Mouse (Mus musculus): ENCODE measurements at regions not wholly inside any gene's neighbourhood (a gene's known extent, or its start where the extent isn't known, plus 50 kb on each side); places are given as distances from the start of the nearest gene placed in this dataset.

DNA sequence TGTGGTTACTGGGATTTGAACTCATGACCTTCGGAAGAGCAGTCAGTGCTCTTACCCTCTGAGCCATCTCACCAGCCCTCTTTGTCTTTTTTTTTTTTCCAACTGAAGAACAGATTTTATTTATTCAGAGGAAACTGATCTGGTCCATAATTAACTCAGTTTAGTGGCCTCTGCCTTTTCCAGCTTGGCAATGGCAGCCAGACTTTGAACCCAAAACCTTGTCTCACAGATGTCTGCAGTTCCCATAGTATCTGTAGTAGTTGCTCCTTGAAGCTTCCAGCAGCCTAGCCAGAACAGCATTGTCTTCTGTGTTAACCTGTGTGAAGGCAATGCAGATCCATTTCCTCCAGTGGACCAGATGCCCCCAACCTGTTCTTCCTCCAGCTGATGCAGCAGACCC is 64.2 kb upstream of the Daam1 start:
- Histone ChIP-seq H3K4me3 (replicated peaks) (no peak overlapping the region), H3K36me3 (no peaks in the 10 kb centered on the region), H3K9me3 (no peaks in the 10 kb centered on the region), H3K4me2 (no peak overlapping the region), H3K9ac (replicated peaks) (no peak overlapping the region), H3K27me3 (no peaks in the 10 kb centered on the region; the same call in 1 of the 2 replicates), H3K27ac (no peak overlapping the region), H3K4me1 (replicated peaks) (peaks cover 7% of the 10 kb centered on the region)
- no peak for ATAC-seq (ENCODE audit: insufficient number of reproducible peaks, insufficient read depth, low FRiP score, low TSS enrichment, low read depth)
- 94% methylated on average over 1 of the region's 1 CpGs for WGBS

DNA sequence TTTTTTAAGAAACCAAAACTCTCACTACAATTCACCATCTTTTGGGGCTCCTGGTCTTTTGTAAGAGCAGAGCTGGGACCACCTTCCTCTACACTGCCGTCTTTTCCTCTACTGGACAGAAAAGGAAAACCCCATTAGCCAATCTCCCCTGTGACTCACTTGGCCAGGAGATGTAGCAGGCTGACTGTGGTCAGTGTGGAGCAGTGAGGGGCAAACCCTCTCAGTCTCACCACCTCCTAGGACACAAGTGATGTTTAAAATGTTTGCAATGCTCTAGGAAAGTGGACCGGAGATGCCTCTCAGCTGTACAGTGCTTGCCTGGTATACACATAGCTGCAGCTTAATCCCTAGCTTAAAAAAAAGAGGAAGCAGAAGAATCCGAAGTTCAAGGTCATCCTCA is 63.0 kb upstream of the Daam1 start:
- no peak overlapping the region for H3K27ac ChIP-seq
- no peak for ATAC-seq (ENCODE audit: insufficient number of reproducible peaks, insufficient read depth, low FRiP score, low TSS enrichment, low read depth)
- H3K36me3 ChIP-seq = no peaks in the 10 kb centered on the region
- no peaks in the 10 kb centered on the region for H3K9me3 ChIP-seq
- H3K27me3 ChIP-seq = no peaks in the 10 kb centered on the region; the same call in 1 of the 2 replicates
- 48% methylated on average over 3 of the region's 3 CpGs for WGBS
- H3K9ac ChIP-seq (replicated peaks) = no peak overlapping the region
- H3K4me1 ChIP-seq (replicated peaks) = peaks cover 7% of the 10 kb centered on the region
- no peak overlapping the region for H3K4me2 ChIP-seq
- no peak overlapping the region for H3K4me3 ChIP-seq (replicated peaks)

- no peak for ATAC-seq (ENCODE audit: insufficient number of reproducible peaks, insufficient read depth, low FRiP score, low TSS enrichment, low read depth)
- peak overlapping the region; percentile 49 for H3K4me2 ChIP-seq
- H3K27ac ChIP-seq = no peak overlapping the region
- H3K4me3 ChIP-seq (replicated peaks) = peak overlapping the region; percentile 24
- H3K4me1 ChIP-seq (replicated peaks) = peaks cover 9% of the 10 kb centered on the region
- H3K9ac ChIP-seq (replicated peaks) = no peak overlapping the region
- H3K9me3 ChIP-seq = no peaks in the 10 kb centered on the region
- no peaks in the 10 kb centered on the region for H3K36me3 ChIP-seq
- H3K27me3 ChIP-seq = no peaks in the 10 kb centered on the region; the same call in 1 of the 2 replicates
- WGBS = 4% methylated on average over 12 of the region's 12 CpGs
Measured at GRCm38 (mm10) chr12:71768471-71768870, 62.4 kb upstream of the Daam1 start.

DNA sequence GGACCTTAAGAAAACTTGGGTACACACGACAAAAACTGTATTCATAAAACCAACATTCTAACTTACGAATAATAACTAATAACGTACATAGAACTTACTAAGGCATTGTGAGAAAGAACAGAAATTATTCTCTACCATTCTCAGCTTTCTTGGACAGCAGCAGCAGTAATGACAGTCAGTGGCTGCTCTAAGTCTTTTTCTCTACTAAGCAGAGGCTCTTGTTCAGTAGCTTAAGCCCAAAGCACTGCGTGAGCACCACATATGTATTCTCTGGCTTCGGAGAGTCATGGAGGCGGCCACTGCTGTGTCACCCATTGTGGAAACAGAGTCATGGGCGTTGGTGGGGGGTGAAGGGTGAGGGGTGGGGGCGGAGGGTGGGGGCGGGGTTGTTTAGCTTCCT is 62.0 kb upstream of the Daam1 start:
- H3K4me3 ChIP-seq (replicated peaks) = peak overlapping the region; percentile 24
- WGBS = 24% methylated on average over 9 of the region's 9 CpGs
- H3K27me3 ChIP-seq = no peaks in the 10 kb centered on the region; the same call in 1 of the 2 replicates
- H3K4me2 ChIP-seq = peak overlapping the region; percentile 49
- no peak overlapping the region for H3K27ac ChIP-seq
- ATAC-seq (ENCODE audit: insufficient number of reproducible peaks, insufficient read depth, low FRiP score, low TSS enrichment, low read depth) = no peak
- H3K36me3 ChIP-seq = no peaks in the 10 kb centered on the region
- no peaks in the 10 kb centered on the region for H3K9me3 ChIP-seq
- peaks cover 9% of the 10 kb centered on the region for H3K4me1 ChIP-seq (replicated peaks)
- H3K9ac ChIP-seq (replicated peaks) = no peak overlapping the region

DNA sequence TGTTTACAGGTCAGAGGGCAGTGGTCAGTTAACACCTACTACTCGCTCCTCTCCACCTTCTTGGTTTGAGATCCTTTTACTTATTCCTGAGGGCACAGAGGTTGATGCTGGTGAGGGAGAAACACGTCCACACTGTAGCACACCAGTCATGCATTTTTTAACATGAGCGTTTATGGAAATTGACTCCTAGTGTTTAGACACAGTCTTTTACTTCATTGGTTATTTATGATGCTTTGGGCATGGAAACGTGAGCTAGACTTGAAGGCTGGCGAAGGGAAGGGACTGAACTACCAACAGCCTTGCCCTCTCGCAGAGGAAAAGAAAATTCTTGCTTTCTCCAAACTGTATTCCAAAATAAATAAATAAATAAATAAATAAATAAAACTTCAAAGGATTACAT is 61.6 kb upstream of the Daam1 start:
- ATAC-seq (ENCODE audit: insufficient number of reproducible peaks, insufficient read depth, low FRiP score, low TSS enrichment, low read depth) = no peak
- no peak overlapping the region for H3K9ac ChIP-seq (replicated peaks)
- peaks cover 9% of the 10 kb centered on the region for H3K4me1 ChIP-seq (replicated peaks)
- WGBS = 51% methylated on average over 6 of the region's 6 CpGs
- no peak overlapping the region for H3K27ac ChIP-seq
- no peaks in the 10 kb centered on the region for H3K36me3 ChIP-seq
- H3K4me3 ChIP-seq (replicated peaks) = no peak overlapping the region
- no peaks in the 10 kb centered on the region for H3K9me3 ChIP-seq
- H3K4me2 ChIP-seq = peak overlapping the region; percentile 49
- H3K27me3 ChIP-seq = no peaks in the 10 kb centered on the region; the same call in 1 of the 2 replicates

DNA sequence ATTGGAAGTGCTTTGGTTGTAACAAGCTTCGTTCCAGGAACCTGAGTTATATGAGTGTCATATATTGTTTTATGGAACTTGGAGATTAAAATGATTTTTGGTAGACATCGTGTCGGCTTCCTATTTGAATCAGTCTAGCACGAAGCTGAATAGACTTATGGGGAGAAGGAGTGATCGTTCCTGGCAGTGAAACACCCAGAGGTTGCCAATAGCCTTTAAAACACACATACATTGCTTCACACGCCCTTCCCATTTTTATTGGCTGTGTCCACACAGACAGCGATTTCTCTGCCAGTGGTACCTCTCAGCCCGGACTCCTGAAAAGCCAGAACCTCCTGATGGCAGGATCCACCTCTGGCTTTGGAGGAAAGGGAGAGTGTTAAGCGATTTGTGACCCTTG is 57.0 kb upstream of the Daam1 start:
- WGBS = 76% methylated on average over 9 of the region's 9 CpGs
- H3K4me2 ChIP-seq = no peak overlapping the region
- no peak for ATAC-seq (ENCODE audit: insufficient number of reproducible peaks, insufficient read depth, low FRiP score, low TSS enrichment, low read depth)
- no peak overlapping the region for H3K4me3 ChIP-seq (replicated peaks)
- no peaks in the 10 kb centered on the region for H3K9me3 ChIP-seq
- no peak overlapping the region for H3K27ac ChIP-seq
- no peak overlapping the region for H3K9ac ChIP-seq (replicated peaks)
- no peaks in the 10 kb centered on the region for H3K27me3 ChIP-seq
- H3K4me1 ChIP-seq (replicated peaks) = peaks cover 16% of the 10 kb centered on the region
- no peaks in the 10 kb centered on the region for H3K36me3 ChIP-seq

DNA sequence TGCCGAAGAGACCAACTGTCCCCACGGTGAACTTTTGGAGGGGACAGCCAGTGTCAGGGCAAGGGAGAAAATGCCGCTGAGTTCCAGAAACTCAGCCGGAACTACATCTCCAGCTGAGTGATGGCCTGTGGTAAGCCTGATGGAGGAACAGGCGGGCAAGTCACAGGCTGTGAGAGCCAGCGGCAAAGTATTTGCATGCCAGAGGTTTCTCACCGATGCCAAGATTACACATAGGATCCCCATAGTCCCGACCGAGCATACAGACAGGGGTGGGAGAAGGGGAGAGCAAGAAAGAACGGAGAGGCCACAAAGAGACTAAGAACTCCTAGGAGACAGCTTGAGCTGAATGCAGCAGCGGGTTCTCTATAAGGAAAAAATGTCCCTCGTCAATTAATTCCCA is 55.8 kb upstream of the Daam1 start:
- ATAC-seq (ENCODE audit: insufficient number of reproducible peaks, insufficient read depth, low FRiP score, low TSS enrichment, low read depth) = no peak
- WGBS = 76% methylated on average over 12 of the region's 12 CpGs
- H3K4me3 ChIP-seq (replicated peaks) = no peak overlapping the region

DNA sequence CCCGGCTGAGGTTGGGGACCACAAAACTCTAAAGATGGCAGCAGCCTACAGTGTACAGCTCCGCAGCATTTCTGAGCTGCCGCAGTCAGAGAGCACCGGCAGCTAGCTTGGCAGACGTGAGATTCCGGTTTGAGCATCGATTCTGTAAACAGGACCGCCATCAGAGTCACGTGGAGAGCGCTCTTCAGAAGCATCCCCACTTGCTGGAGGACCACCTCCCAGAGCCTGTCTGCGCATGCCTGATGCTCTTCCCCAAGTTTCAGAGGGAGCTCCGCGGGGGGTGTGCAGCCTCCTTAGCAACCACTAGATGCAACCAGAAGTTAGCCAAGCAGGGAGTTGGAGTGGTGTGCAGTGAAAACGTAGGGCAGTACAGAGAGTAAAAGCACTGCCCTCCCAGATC is 52.7 kb upstream of the Daam1 start:
- no peaks in the 10 kb centered on the region for H3K9me3 ChIP-seq
- H3K27ac ChIP-seq = no peak overlapping the region
- H3K4me3 ChIP-seq (replicated peaks) = peak overlapping the region; percentile 21; the same call in 1 of the 2 replicates
- WGBS = 41% methylated on average over 14 of the region's 14 CpGs
- H3K4me1 ChIP-seq (replicated peaks) = peaks cover 21% of the 10 kb centered on the region
- peak overlapping the region; percentile 42 for H3K4me2 ChIP-seq
- ATAC-seq (ENCODE audit: insufficient number of reproducible peaks, insufficient read depth, low FRiP score, low TSS enrichment, low read depth) = no peak
- no peaks in the 10 kb centered on the region for H3K27me3 ChIP-seq
- H3K9ac ChIP-seq (replicated peaks) = no peak overlapping the region
- H3K36me3 ChIP-seq = no peaks in the 10 kb centered on the region

More for the DNA sequence above, 55.8 kb upstream of the Daam1 start:
- Histone ChIP-seq H3K9ac (replicated peaks) (no peak overlapping the region), H3K4me2 (no peak overlapping the region), H3K27me3 (no peaks in the 10 kb centered on the region), H3K9me3 (no peaks in the 10 kb centered on the region), H3K4me1 (replicated peaks) (peaks cover 22% of the 10 kb centered on the region), H3K27ac (no peak overlapping the region), H3K36me3 (no peaks in the 10 kb centered on the region)

GRCm38 (mm10) chr12:71778948-71779347 is 51.9 kb upstream of the Daam1 start:
- Histone ChIP-seq H3K36me3 (no peaks in the 10 kb centered on the region), H3K9ac (replicated peaks) (no peak overlapping the region), H3K4me3 (replicated peaks) (no peak overlapping the region), H3K9me3 (no peaks in the 10 kb centered on the region), H3K4me1 (replicated peaks) (peaks cover 20% of the 10 kb centered on the region), H3K27ac (no peak overlapping the region), H3K27me3 (no peaks in the 10 kb centered on the region), H3K4me2 (no peak overlapping the region)
- no peak; the same call in 1 of the 2 replicates for ATAC-seq (ENCODE audit: insufficient number of reproducible peaks, insufficient read depth, low FRiP score, low TSS enrichment, low read depth)
- WGBS = 41% methylated on average over 3 of the region's 3 CpGs

GRCm38 (mm10) chr12:71779418-71779817 is 51.5 kb upstream of the Daam1 start:
- WGBS = 22% methylated on average over 6 of the region's 6 CpGs
- H3K9ac ChIP-seq (replicated peaks) = no peak overlapping the region
- H3K9me3 ChIP-seq = no peaks in the 10 kb centered on the region
- H3K4me3 ChIP-seq (replicated peaks) = no peak overlapping the region
- no peak for ATAC-seq (ENCODE audit: insufficient number of reproducible peaks, insufficient read depth, low FRiP score, low TSS enrichment, low read depth)
- no peaks in the 10 kb centered on the region for H3K36me3 ChIP-seq
- H3K4me2 ChIP-seq = no peak overlapping the region
- peaks cover 20% of the 10 kb centered on the region for H3K4me1 ChIP-seq (replicated peaks)
- no peaks in the 10 kb centered on the region for H3K27me3 ChIP-seq
- H3K27ac ChIP-seq = no peak overlapping the region

All from limb, embryonic 12.5 days (tissue).